Mouse (Mus musculus) c-Kit-negative CD71-positive TER-119-positive erythroid progenitor cells, embryonic 14.5 days (primary cell): Measurements from ENCODE around the gene Ptprk.

ENCODE experiments used
- DNase-seq: peaks from one replicate; pipeline ENCODE4 v3.0.0-alpha.2; 2013; ENCODE audit warnings: low read depth, low spot score

Gene Ptprk

DNA sequence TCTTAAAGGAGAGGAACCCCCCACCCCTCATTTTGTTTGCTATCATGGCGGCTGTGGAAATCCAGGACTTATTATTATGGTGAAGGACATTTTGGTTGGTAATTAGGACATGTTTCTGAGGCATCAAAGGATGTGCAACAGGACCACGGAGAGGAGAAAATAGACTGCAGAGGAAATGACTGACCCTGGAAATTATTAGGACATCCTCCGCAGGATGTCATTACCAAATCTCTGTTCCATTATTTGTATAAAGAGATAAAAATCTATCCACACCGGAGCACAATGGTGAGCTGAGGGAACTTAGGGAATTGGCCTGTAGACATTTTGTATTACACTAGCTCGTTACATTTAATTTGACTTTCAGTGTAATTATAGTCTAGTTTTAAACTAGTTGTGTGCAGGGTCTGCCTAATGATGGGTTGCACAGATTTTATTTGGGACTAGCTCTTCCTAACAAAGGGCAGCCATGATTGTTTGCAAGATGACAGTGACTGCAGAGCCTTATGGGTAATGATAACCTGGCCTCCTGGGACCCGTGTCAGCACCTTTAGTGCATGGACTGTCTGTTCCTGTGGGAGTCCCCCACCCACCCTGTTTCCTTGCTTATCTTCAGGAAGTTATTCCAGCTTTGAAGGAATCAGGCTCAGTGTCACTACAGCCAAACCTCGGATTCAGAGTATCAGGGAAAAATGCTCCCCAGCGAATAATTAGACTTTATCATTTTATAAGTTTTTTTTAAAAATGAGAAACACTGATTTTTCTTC, 38.4 kb downstream of the Ptprk start:
- DNase-seq, result no peak

DNA sequence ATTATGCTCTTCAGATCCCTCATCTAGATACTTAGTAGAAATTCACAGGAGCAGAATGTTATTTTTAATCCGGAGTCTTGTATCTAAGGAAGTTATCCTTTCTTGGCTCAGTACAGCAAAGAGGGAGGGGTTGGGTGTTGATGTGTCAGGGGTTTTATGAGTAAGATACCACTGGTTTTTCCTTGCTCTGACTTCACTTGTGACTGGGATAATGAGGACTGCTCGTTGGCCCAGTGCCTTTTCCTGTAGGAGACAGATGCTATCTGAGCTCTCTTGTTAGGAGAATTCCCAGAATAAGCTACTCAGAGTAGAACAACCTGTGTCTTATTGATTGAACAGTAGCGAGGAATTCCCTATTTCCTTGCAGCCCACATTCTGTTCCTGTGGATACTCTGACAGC, 39.3 kb downstream of the Ptprk start:
- no peak for DNase-seq

DNA sequence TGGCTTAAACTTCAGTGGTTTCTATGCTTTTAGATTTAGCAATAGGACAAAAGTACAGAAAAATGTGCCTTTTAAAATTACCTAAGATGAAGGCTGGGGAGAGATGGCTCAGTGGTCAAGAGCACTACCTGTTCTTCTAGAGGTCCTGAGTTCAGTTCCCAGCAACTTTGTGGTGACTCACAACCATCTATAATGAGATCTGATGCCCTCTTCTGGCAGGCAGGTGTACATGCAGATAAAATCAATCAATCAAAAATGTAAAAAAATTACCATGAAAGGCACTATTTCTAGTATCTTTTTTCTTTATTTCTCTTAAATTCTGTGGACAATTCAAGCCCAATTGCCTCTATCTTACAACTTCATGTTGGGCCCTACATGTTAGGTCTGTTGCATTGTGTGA, 42.4 kb downstream of the Ptprk start:
- no peak for DNase-seq

DNA sequence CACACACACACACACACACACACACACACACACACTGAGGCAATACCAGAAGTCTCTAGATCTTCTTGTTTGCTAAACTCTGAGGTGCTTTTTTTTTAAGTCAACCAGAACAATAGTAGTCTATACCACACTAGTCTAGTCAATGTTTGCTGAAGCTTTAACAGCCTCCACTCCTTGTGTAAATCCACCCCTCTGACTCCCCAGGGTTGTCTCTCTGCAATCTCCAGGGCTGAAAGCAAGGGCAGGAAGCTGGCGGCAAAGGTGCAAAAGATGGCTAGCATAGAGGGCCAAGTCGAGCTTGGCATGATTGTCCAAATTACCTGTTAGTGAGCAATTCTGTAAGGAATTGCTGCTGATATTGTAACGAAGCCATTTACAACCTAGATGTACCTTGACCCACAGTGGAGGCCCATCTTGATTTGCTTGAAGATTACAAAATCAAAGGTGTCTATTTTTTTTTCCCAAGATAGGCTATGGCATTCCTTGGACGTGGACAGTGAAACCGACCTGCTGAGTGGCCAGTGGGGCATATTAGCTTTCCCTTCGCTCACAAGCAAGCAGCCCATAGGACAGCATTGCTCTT, 44.3 kb downstream of the Ptprk start:
- DNase-seq, result no peak

DNA sequence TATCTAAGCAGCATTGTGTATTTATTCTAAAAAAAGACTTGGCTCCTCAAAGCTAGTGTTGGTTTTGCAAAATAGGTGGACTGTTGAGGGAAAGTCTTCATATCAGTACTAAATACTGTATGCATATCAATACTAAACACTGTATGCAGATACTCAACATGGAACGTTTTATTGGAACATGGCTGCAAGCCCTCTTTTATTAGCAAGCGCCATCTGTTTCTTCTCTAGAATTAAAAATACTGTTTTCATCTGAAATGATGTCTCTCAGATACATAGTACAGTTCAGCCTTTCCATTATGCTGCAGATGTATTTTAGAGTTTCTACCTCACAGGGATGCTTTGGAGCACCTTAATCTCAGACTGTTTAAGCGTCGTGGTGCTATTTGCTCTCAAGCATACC, 49.3 kb downstream of the Ptprk start:
- no peak for DNase-seq

DNA sequence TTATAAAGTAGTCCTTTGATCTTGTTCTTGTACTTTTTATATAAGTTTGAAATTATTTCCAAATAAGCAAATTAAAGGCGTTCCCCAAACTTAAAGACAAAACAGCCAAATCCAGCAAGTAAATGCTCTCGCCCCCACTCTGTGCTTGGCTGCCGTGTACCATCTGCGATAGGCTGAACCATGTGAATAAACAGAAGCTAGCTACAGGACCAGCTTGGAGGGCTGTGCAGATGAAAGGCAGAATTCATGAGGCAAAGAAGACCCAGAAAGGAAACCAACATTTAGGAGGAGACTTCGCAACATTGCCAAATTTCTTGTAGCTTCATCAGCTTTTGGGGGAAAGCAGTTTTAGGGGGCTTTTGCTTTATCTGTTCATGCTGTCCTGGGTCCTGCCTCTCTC, 53.4 kb downstream of the Ptprk start:
- DNase-seq, result no peak

DNA sequence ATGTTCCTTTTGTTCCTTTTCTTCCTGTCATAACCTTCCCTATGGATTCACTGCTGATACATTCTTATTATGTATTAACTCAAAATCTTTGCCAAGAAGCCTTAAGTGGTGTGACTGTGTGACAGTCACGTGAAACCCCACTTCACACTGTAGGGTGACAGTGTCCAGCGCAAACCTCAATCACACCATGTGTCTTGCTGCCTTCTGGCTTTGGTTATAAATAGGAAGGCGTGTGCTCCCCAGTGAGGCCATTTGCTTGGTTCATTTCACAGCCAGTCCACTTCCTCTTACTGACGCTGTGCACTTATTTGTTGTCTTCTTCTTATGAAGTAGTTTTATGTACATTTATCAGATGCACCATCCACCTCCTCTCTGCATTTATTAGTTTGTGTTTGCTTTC, 53.8 kb downstream of the Ptprk start:
- no peak for DNase-seq

DNA sequence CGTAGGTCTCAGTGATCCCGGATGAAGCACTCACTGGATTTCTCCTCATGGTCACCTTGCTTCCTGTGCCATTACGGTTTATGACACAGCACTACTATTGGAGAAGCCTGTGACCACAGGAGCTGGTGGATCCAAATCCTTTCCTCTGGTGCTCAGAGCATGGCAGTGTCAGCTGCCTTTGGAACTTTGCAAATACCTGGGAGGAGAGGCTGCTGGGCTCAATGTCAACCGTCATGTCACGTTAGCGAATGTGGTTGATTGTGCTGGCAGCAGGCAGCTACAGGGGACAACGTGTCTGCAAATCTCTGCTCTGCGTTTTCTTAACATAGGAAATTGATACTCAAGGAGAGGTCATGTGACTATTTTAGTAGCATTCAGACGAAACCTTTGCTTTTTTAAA, 55.8 kb downstream of the Ptprk start:
- DNase-seq, result no peak

DNA sequence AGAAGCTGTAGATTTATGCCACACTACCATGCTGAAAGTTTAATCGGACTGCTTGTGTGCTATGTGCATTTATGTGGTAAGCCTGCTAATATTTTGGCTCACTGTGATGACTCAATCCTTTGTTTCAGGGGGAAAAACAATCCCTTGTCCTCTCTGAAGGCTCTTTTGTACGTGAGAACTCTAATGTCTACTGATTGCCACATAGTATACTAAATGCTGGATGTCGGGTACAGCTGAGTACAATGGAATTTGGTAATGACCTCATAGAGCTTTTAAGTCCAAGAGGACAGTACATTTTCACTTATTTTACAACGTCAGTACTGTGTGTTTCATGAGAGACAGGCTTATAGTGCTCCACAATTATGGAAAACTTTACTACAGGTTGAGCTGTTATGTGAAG, 59.1 kb downstream of the Ptprk start:
- no peak for DNase-seq

DNA sequence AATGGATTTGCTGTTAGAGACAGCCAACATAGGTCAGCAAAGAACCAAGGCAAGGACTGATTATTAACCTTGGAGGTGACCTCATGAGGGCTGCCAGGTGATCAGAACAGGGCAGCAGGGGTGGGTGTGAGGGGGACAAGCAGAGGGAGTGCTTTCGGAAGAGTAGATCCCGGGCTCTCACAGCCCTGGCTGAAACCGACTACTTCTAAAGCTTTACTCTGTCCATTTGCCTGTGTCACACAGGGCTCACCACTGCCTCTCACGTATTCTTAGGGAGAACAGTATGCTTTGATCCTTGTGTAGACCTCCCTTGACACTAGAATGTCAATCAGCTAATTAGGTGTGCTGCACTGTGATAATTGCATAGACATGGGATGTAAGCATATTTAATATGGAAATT, 63.8 kb downstream of the Ptprk start:
- no peak for DNase-seq

DNA sequence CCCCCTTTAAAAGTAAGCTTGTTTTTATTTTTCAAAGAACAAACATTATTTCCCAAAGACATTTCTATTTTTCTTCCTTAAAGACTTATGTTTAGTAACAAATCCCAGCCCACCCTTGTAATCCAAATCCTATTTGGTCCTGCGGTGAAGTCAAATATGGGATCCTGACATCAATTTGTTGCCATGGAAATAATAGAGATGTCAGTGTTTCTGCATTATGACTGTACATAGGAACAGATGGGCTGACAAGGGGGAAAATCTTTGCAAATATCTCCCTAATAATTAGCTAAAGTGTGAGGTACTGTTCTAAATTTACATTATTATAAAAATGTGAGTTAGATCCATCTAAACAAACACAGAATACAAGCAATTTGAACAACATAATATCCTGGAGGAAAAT, 69.8 kb downstream of the Ptprk start:
- no peak for DNase-seq

DNA sequence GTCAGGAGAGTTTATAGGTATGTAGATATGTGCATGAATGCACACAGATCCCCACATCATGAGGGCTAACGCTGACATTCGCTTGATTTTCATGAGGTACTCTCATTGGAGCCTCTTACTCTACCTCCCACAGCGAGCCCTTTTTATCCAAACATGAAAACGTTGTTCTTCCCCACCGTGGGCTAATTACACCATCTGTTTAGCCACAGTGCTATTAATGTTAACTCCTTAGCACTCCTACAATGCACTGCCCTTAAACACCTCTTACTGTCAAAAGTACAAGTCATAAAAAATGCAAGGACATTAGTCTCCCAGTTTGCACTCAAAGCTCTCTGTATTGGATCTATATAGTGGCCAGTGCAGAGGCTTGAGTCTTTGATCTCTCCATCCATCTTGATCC, 70.7 kb downstream of the Ptprk start:
- no peak for DNase-seq

DNA sequence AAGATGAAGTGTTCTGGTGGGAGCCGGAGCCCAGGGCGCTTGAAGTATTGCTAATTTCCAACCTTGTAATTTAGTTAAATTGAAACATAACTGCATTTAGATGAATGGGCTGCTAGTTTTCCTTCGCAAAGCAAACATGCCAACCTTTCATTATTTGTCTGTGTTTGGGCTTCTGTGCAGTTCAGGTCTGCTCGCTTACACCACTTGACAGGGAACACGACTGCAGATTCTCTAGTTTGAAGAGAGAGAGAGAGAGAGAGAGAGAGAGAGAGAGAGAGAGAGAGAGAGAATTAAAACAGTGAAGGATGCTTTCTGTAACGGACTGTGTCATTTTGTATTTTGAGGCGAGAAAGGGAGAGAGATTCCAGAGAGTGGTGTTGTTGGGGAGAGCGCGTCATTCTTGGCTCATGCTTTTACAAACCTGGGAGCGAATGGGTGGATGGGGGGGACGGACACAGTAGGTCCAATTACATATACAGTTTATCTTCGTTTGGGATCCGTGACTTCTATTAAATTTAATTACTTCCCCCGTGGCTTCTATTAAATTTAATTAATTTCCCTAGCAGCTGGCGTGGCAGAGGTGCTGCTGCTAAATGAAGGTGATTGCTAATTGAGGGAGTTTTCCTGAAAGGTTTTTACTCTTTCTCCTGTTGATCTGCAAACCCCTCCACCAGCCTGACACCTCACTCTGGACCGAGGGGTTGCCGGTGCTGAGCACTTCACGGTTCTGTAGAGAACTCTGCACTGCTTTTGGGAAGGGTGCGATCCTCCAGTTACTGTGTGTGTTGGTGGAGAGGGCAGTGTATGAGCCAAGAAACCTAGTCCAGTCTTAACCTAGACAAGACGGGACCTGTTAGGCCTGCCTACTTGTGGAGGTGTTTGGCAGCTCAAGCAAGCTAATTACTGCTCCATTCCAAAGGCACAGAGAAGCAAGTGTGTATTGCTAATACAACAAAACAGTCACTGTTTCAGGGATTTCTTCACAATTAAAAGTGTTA, 81.4 kb downstream of the Ptprk start:
- no peak for DNase-seq

DNA sequence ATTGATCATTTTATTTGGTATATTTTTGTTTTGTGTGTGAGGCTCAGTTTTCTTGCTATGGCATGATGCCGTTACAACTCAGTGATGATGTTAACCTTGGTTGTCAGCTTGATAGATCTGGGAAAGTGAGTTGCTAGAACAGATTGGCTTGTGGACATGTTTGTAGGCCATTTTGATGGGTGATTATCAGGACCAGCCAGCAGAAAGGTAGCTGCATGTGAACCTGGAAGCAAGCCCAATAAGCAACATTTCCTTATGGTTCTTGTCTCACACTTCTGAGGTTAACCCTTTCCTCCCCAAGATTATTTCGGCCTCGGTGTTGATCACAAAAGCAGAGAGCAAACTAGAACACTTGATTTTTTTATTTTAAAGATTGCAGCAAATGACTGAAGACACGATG, 85.1 kb downstream of the Ptprk start:
- DNase-seq, result no peak

DNA sequence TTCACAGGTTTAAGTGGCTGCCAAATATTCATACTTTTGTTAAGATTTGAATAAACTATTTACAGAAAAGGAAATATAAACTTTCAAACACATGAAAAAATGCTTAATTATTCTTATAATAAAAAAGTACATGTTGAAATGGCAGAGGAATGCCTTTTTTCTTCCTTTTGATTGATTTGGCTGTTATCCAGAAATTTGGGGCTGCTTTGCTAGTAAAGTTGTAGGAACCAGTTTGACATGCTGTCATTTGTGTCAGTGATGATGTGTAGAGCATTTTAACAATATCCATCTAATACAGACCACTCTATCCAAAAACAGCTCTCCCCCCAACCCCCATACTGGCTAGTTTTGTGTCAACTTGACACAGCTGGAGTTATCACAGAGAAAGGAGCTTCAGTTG, 86.7 kb downstream of the Ptprk start:
- DNase-seq, result no peak

DNA sequence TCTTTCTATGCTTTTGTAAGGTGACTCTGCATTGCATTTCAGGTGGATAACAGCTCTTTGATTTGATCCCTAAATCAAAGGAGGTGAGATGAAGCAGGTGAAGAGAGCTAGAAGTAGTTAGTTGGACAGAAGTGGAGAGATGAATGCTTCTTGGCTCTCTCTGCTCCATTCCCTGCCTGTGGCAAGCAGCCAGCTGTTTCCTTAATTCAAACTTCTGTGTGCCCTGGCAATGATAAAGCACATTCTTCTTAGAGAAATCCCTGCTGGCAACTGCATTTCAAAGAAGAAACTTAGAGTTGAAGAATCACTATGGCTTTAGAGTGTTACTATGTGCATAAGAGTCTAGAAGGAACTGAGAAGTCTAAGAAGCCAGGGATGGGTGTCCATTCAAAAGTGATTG, 89.6 kb downstream of the Ptprk start:
- no peak for DNase-seq

DNA sequence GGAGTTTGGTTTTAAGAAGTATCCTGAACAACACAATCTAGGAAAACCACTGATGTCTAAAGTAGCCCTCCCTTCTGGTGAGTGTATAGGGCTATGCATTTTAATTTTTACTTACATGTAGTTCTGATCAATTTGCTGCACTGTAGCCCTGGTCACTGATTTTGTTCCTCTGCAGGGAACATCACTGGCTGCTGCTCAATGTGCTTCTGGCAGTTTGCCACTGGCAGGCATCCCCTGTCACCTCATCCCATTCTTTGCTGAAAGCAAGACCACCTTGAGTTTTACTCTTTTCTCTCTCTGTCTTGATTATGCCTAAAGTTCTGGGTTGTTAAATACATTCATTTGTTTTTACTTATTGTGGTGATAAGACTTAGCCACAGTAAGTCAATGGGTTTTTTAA, 90.1 kb downstream of the Ptprk start:
- no peak for DNase-seq

DNA sequence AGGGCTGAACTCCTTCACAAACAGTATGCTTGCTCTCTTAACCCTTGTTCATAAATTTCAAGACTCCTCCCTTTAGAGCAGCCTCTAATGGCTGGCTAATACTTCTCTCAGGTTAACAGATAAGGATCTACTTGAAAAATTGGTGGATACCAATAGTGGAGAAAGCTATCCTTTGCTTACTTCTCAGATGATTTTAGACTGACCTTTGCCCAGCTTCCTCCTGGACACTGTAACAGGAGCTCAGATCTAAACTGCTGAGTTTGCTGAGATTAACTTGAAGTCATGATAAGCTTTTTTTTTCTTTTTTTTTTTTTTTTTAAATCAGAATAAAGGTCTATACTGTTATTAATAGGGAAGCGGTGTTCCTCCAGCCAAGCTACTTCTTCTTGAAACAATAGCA, 92.0 kb downstream of the Ptprk start:
- no peak for DNase-seq

DNA sequence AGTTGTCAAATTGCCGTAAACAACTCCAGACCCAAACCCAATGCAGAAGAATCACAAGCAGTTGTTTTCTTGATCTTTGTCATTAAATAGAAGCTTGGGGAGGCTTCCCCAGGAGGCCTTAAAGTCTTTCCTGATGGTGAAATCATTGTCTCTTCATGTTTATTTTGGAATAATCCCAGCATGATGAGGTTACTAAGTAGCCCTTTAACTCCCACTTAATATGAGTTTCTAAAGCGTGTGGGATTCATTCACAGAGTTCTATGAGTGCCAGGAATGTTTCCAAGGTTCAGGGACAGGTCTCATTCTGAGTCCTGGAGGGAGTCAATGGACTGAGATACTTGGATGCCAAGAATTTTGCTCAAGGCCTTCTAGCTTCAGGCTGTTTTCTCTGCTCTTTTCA, 92.5 kb downstream of the Ptprk start:
- DNase-seq, result no peak

DNA sequence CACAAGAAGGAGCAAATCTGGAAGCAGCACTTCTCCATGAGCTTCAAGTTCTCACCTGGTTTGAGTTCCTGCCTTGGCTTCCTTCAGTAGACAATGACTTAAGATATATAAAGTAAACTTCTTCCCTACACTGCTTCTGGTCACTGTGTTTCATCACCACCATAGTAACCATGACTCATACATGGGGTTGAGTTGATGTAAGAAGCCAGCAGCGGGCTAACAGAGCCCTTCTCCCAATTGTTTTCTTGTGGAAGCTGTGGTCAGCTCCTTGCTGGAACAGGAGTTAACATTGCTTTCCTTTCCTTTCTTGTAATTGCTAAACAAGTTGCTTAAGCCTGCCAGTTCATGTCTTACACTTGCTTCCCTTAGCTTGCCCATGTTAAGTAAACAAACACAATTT, 96.6 kb downstream of the Ptprk start:
- no peak for DNase-seq

DNA sequence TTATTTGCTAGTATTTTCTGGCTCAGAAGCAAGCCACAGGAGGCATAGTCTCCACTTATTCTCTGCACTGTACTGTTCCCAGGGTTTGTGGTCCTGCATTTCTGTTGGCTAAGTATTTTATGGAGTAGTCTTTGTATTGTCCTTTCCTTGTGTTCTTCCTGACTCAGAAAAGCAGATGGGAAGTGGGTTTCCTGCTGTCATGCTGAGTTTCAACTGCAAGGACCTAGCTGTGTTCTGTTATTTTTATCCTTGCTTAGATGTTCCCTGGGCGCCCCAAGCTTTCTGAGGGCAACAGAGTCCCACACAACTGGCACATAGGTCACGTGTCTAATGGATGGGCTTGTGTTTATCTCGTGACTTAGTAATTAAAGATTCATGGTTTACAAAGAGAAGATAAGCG, 104.3 kb downstream of the Ptprk start:
- DNase-seq, result no peak

DNA sequence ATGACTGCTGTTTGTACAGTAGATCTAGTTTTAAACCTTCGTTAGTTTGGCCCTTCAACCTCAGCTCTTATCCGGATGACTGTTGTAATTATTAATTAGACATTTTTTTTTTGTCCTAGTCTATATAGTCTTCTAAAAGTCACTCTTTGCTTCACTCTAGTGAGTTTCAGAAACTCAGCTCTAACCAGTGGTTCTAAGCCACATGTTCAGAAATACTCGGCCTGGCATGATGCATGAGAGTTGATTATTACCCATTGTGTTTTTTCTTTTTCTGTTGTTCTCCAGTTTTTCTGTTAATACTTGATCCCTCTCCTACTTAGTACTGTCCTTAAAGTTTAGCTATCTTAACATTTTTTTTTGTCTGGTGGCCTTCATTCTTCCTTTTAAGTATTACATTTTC, 107.5 kb downstream of the Ptprk start:
- no peak for DNase-seq

DNA sequence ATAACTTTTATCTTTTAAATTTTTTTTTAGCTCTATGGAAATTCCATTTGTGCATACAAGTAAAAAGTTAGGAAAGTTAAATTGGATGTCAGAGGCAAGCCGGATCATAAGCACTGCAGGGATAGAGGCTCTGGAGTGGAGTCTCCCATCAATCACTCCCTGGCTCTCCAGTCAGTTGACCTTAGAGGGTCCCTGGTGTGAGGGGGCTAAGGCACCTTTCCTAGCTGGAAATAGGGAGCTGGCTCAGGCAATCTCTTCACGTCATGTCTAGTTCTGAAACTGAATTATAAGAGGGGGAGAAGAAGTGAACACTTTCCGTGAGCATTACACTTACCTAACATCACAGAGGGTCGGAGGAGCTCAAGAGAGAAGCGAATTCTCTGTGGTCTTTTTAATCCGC, 110.1 kb downstream of the Ptprk start:
- DNase-seq, result no peak
